Mouse (Mus musculus) embryonic facial prominence, embryonic 13.5 days (tissue): ENCODE measurements around the gene Cyp2t4. TPM values are rescaled to one million over a fixed set of nuclear protein-coding genes. Genes with fewer than 3 reads are reported as not detected.

Source experiments
- ATAC-seq: fragments of 200-750 bp; cut with Nextera tagmentation; 2 replicates; pipeline ENCODE4 v1.8.0; 2017; ENCODE audit warnings: low read depth; ENCODE audit not compliant: insufficient number of reproducible peaks, insufficient read depth, low FRiP score, low TSS enrichment
- H3K27ac ChIP-seq: fragments of 300-500 bp; sonication (generic); 2 replicates; pipeline ENCODE4 v1.5.1; 2015; ENCODE audit warnings: moderate library complexity, mild to moderate bottlenecking, inconsistent platforms
- H3K27me3 ChIP-seq: fragments of 300-500 bp; sonication (generic); 2 replicates; pipeline ENCODE4 v1.6.1; 2015; ENCODE audit warnings: mild to moderate bottlenecking, inconsistent platforms
- H3K36me3 ChIP-seq: fragments of 300-500 bp; sonication (generic); 2 replicates; pipeline ENCODE4 v1.6.1; 2015; ENCODE audit warnings: mild to moderate bottlenecking, inconsistent platforms
- H3K4me1 ChIP-seq: fragments of 300-500 bp; sonication (generic); 2 replicates; pipeline ENCODE4 v1.6.1; 2015; ENCODE audit warnings: inconsistent platforms
- H3K4me2 ChIP-seq: fragments of 300-500 bp; sonication (generic); 2 replicates; pipeline ENCODE4 v1.6.1; 2015; ENCODE audit warnings: moderate library complexity, mild to moderate bottlenecking, inconsistent platforms
- H3K4me3 ChIP-seq: fragments of 300-500 bp; sonication (generic); 2 replicates; pipeline ENCODE4 v1.5.1; 2015; ENCODE audit warnings: mild to moderate bottlenecking, inconsistent platforms
- H3K9ac ChIP-seq: fragments of 300-500 bp; sonication (generic); 2 replicates; pipeline ENCODE4 v1.6.1; 2015; ENCODE audit warnings: mild to moderate bottlenecking, inconsistent platforms
- H3K9me3 ChIP-seq: fragments of 300-500 bp; sonication (generic); 2 replicates; pipeline ENCODE4 v1.6.1; 2016; ENCODE audit warnings: inconsistent platforms
- WGBS: fragments of 180-500 bp; shearing (Covaris S2); methylation state at CpG from one replicate; pipeline ENCODE4 v1.1.7; 2015; ENCODE audit warnings: mixed read lengths; 5-methylcytosine and 5-hydroxymethylcytosine counted together
- polyA plus RNA-seq: library from polyadenylated mRNA; unstranded; fragments of >200 nt; fragmentation: Nextera tagmentation; extraction: Ambion mirVana; gene quantifications from 2 replicates; pipeline ENCODE4 v1.2.1, GENCODE M21; 2015

Cyp2t4 gene
- polyA plus RNA-seq, 1 experiment from 2014 or later, result 0.25 TPM

DNA sequence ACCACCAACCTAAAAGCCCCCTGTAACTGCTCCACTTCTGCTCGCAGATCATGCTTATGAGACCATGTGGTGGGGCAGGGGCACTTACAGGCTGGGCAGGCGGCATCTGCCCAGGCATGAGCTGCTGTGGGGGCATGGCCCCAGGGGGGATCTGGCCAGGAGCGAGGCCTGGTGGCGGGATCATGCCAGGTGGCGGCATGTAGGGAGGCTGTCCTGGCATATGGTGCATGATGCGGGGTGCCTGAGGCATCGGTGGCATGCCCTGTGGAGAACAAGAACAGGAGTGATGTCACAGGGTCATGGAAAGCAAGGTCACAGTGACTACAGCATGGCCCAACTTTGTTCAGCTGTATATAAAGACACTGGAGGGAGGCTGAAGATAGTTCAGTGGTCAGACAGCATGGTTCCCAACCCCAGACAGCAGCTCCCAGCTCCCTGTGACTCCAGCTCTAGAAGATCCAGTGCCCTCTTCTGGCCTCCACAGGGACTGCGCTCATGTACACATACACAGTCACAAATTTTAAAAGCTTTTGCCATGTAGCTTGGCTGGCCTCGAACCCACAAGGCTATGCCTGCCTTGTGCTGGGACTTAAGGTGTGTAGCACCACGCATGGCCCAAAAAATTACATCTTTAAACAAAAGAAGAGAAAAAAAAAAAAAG lies 35.9 kb downstream of the Cyp2t4 start:
- H3K27me3 ChIP-seq, result no peaks in the 10 kb centered on the region
- peaks cover 97% of the 10 kb centered on the region for H3K36me3 ChIP-seq
- ATAC-seq, result no peak
- no peak overlapping the region for H3K4me3 ChIP-seq
- H3K9me3 ChIP-seq, result no peaks in the 10 kb centered on the region
- 95% methylated on average over 10 of the region's 10 CpGs for WGBS
- no peak overlapping the region for H3K27ac ChIP-seq
- no peak overlapping the region for H3K4me2 ChIP-seq
- H3K4me1 ChIP-seq, result peaks cover 10% of the 10 kb centered on the region
- H3K9ac ChIP-seq, result no peak overlapping the region

GRCm38 (mm10) chr7:27192434-27192833 lies 38.9 kb downstream of the Cyp2t4 start:
- ATAC-seq, result no peak
- Histone ChIP-seq H3K9ac (no peak overlapping the region), H3K27ac (no peak overlapping the region), H3K4me1 (peaks cover 17% of the 10 kb centered on the region), H3K4me3 (no peak overlapping the region), H3K36me3 (peaks cover 69% of the 10 kb centered on the region), H3K9me3 (no peaks in the 10 kb centered on the region), H3K4me2 (no peak overlapping the region), H3K27me3 (no peaks in the 10 kb centered on the region)
- WGBS, result 89% methylated on average over 5 of the region's 5 CpGs

- peaks cover 68% of the 10 kb centered on the region for H3K36me3 ChIP-seq
- H3K4me3 ChIP-seq, result no peak overlapping the region
- H3K4me2 ChIP-seq, result peak overlapping the region; percentile 95; the same call in 1 of the 2 replicates
- H3K27me3 ChIP-seq, result no peaks in the 10 kb centered on the region
- WGBS, result 83% methylated on average over 4 of the region's 4 CpGs
- H3K4me1 ChIP-seq, result peaks cover 17% of the 10 kb centered on the region
- H3K9ac ChIP-seq, result peak overlapping the region; percentile 2; the same call in 1 of the 2 replicates
- no peak overlapping the region for H3K27ac ChIP-seq
- no peak for ATAC-seq
- no peaks in the 10 kb centered on the region for H3K9me3 ChIP-seq
Measured at GRCm38 (mm10) chr7:27193731-27194130, 40.2 kb downstream of the Cyp2t4 start.

DNA sequence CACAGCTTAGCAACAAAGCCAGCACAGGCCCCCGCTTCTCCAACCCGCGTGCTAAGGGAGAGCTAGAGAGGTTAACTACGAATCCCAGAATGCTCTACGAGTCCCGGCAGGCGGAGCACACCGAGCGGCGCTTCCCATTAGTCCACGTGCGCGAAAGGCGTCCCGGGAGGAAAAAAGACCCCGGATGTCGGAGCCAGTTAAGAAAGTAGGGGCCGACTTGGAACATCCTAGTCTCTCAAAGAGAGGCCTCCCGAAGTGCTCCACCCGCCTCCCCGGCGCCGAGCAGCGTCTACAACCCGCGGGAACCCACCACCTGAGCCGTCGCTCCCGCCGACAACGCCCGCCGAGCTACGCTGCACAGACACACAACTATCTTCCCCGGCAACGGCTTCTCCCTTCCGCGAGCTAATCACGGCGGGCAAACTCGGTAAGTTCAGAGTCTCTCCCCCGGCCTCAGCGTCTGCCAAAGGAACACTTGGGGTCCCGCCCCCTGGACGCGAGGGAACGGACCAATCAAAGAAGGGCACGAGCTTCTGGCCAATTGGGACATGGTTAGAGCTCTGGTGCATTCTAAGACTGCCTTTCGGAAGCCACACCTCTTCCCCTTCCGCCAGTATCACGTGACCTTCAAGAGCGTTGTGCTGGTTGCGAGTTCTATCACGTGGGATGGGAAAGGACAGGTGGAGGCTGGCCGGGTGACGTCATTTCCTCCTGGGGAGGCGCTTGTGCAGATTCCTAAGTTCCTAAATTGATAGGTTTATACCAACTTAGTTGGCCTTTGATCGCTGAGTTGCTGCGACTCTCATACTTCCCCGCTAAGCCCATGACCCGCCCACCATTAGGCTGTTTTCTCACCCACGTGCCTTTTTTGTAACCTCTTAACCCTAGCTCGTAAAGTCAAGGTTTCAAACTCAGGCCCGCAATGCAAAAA lies 42.4 kb downstream of the Cyp2t4 start, which contains the start of the genes BC024978 and Snrpa:
Gene BC024978, plus strand, starts transcription at position 101 of the 931 bp plus-strand sequence.
Gene Snrpa, minus strand, starts transcription at position 591 of the 931 bp plus-strand sequence.
- H3K27me3 ChIP-seq, result no peaks in the 10 kb centered on the region
- H3K4me2 ChIP-seq, result peak within 1 kb of the TSS; percentile 95
- WGBS, result 1% methylated on average over 64 of the region's 64 CpGs
- no peaks in the 10 kb centered on the region for H3K9me3 ChIP-seq
- H3K4me3 ChIP-seq, result peak within 1 kb of the TSS; percentile 83
- ATAC-seq, result peak; percentile 98
- peaks cover 51% of the 10 kb centered on the region for H3K36me3 ChIP-seq
- peak within 1 kb of the TSS; percentile 99 for H3K27ac ChIP-seq
- peaks cover 17% of the 10 kb centered on the region for H3K4me1 ChIP-seq
- H3K9ac ChIP-seq, result peak within 1 kb of the TSS; percentile 95

DNA sequence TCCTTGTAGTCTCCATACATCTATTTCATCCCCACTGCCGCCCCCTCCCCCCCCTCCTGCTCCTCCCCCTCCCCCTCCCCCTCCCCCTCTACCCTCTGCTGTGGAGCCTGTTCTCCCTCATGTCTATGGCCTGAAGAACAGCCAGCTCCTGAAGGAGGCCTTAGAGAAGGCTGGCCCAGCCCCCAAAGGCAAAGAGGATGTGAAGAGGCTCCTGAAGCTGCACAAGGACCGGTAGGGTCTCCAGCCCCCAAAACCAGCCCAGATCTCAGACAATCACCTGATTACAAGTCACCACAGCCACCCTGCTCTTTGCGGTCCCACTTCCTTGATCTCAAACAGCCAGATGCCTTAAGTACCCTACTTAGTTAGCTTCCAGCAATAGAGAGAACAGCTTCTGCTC lies 43.6 kb downstream of the Cyp2t4 start:
- 86% methylated on average over 2 of the region's 3 CpGs for WGBS
- ATAC-seq, result no peak
- Histone ChIP-seq H3K27ac (no peak overlapping the region), H3K4me1 (peaks cover 17% of the 10 kb centered on the region), H3K9ac (no peak overlapping the region), H3K9me3 (no peaks in the 10 kb centered on the region), H3K36me3 (peaks cover 48% of the 10 kb centered on the region), H3K4me2 (peak overlapping the region; percentile 95; the same call in 1 of the 2 replicates), H3K27me3 (no peaks in the 10 kb centered on the region), H3K4me3 (no peak overlapping the region)

GRCm38 (mm10) chr7:27197634-27198033 lies 44.1 kb downstream of the Cyp2t4 start:
- 90% methylated on average over 8 of the region's 8 CpGs for whole genome bisulfite sequencing
- H3K4me2 ChIP-seq, result no peak overlapping the region
- H3K4me3 ChIP-seq, result no peak overlapping the region
- no peaks in the 10 kb centered on the region for H3K27me3 ChIP-seq
- H3K9ac ChIP-seq, result no peak overlapping the region
- no peaks in the 10 kb centered on the region for H3K9me3 ChIP-seq
- H3K27ac ChIP-seq, result no peak overlapping the region
- H3K4me1 ChIP-seq, result peaks cover 17% of the 10 kb centered on the region
- peaks cover 47% of the 10 kb centered on the region for H3K36me3 ChIP-seq
- ATAC-seq, result no peak

DNA sequence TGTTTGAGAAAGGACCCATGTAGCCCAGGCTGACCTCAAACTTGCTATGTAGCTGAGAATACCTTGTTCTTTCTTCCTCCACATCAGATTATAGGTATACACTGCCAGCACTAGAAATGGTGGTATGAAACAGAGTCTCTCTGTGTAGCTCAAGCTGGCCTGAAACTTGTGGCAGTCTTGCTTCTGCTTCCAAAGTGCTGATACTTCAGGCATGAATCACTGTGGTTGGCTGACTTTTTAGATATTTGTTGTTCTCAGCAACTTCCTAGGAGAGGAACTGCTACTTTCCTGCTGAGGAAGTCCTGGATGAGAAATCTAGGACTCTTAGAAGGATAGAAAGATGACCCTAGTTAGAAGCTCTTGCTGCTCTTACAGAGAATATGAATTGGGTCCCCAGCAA lies 44.8 kb downstream of the Cyp2t4 start:
- Histone ChIP-seq H3K36me3 (peaks cover 47% of the 10 kb centered on the region), H3K4me3 (no peak overlapping the region), H3K9me3 (no peaks in the 10 kb centered on the region), H3K27me3 (no peaks in the 10 kb centered on the region), H3K4me1 (peaks cover 15% of the 10 kb centered on the region), H3K9ac (no peak overlapping the region), H3K27ac (no peak overlapping the region), H3K4me2 (no peak overlapping the region)
- ATAC-seq, result no peak

- Histone ChIP-seq H3K9me3 (no peaks in the 10 kb centered on the region), H3K4me2 (no peak overlapping the region), H3K36me3 (peaks cover 47% of the 10 kb centered on the region), H3K9ac (no peak overlapping the region), H3K27me3 (no peaks in the 10 kb centered on the region), H3K27ac (no peak overlapping the region), H3K4me1 (peaks cover 11% of the 10 kb centered on the region), H3K4me3 (no peak overlapping the region)
- WGBS, result 93% methylated on average over 8 of the region's 8 CpGs
- ATAC-seq, result no peak
Measured at GRCm38 (mm10) chr7:27198779-27199178, 45.3 kb downstream of the Cyp2t4 start.

- no peak overlapping the region for H3K4me3 ChIP-seq
- H3K27ac ChIP-seq, result no peak overlapping the region
- WGBS, result 92% methylated on average over 8 of the region's 8 CpGs
- H3K36me3 ChIP-seq, result peaks cover 68% of the 10 kb centered on the region
- no peak for ATAC-seq
- H3K9me3 ChIP-seq, result no peaks in the 10 kb centered on the region
- H3K9ac ChIP-seq, result no peak overlapping the region
- H3K4me1 ChIP-seq, result no peaks in the 10 kb centered on the region
- H3K27me3 ChIP-seq, result no peaks in the 10 kb centered on the region
- no peak overlapping the region for H3K4me2 ChIP-seq
Measured at GRCm38 (mm10) chr7:27203730-27204449, 50.4 kb downstream of the Cyp2t4 start.
